Mouse (Mus musculus): ENCODE measurements at regions not wholly inside any gene's neighbourhood (a gene's known extent, or its start where the extent isn't known, plus 50 kb on each side); places are given as distances from the start of the nearest gene placed in this dataset.

DNA sequence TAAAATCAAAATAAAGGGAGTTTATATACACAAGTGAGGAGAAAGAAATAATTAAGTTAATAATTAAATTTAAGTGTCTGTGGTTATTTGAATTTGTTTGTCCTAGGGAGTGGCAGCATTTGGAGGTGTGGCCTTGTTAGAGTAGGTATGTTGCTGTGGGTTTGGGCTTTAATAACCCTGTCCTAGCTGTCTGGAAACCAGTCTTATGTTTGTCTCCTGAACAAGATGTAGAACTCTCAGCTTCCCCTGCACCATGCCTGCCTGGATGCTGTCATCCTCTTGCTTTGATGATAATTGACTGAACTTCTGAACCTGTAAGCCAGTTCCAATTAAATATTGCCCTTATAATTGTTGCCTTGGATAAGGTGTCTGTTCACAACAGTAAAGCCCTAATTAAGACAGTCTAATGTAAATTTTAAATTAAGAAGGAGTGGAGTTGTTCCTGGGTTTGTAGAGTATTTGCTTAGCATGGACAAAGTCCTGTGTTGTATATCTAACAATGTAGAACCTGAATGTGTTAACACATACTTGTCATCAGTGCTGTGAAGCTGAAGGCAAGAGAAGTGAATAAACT is 566.6 kb upstream of the Atxn7l3b start:
- no peak overlapping the region for H3K4me3 ChIP-seq
- H3K27ac ChIP-seq (replicated peaks) = no peak overlapping the region
- no peak overlapping the region for H3K4me2 ChIP-seq (replicated peaks)
- no peak overlapping the region for H3K9ac ChIP-seq (replicated peaks)
- no peaks in the 10 kb centered on the region for H3K36me3 ChIP-seq
- no peaks in the 10 kb centered on the region for H3K4me1 ChIP-seq
- ATAC-seq (ENCODE audit: low FRiP score, low read depth) = 0 out of 2 replicates have a peak, but pooled peaks have one; percentile 38
- H3K9me3 ChIP-seq = peaks cover 12% of the 10 kb centered on the region
- H3K27me3 ChIP-seq = no peaks in the 10 kb centered on the region

All from midbrain, embryonic 12.5 days (tissue).